Mouse (Mus musculus) embryonic fibroblast, embryonic 13.5 days (primary cell): ENCODE measurements at regions not wholly inside any gene's neighbourhood (a gene's known extent, or its start where the extent isn't known, plus 50 kb on each side); places are given as distances from the start of the nearest gene placed in this dataset.

Experiments
- H3K27ac ChIP-seq: 2 replicates; pipeline ENCODE4 v1.5.1; 2012; ENCODE audit warnings: low read length, control low read depth, inconsistent platforms; ENCODE audit not compliant: insufficient read depth
- H3K4me1 ChIP-seq: 2 replicates; pipeline ENCODE4 v1.6.1; 2011; ENCODE audit warnings: low read length; ENCODE audit not compliant: control insufficient read depth, insufficient read depth
- H3K4me3 ChIP-seq: 2 replicates; pipeline ENCODE4 v1.5.1; 2011; ENCODE audit warnings: mild to moderate bottlenecking, control low read depth, low read length; ENCODE audit not compliant: insufficient read depth
- CTCF ChIP-seq: IDR thresholded peaks from 2 replicates; pipeline ENCODE4 v1.5.1; 2011; ENCODE audit warnings: mild to moderate bottlenecking, control low read depth, low read length, moderate library complexity, borderline replicate concordance; ENCODE audit not compliant: insufficient read depth
- POLR2A ChIP-seq: IDR thresholded peaks from 2 replicates; pipeline ENCODE4 v1.6.1; 2011; ENCODE audit warnings: low read depth, mild to moderate bottlenecking, control low read depth, low read length, moderate library complexity

GRCm38 (mm10) chr11:56762467-56763120, 248.6 kb upstream of the Gria1 start:
- Histone ChIP-seq H3K27ac (no peak overlapping the region), H3K4me3 (no peak overlapping the region), H3K4me1 (no peaks in the 10 kb centered on the region)
- TF ChIP-seq CTCF (no peak), POLR2A (no peak)

- Histone ChIP-seq H3K4me1 (no peaks in the 10 kb centered on the region), H3K4me3 (no peak overlapping the region), H3K27ac (no peak overlapping the region)
- no peak for TF ChIP-seq POLR2A
- no peak for TF ChIP-seq CTCF
Observed at GRCm38 (mm10) chr11:56767424-56767823, 243.8 kb upstream of the Gria1 start.

- TF ChIP-seq POLR2A = no peak
- TF ChIP-seq CTCF = no peak
- Histone ChIP-seq H3K4me1 (no peaks in the 10 kb centered on the region), H3K27ac (no peak overlapping the region), H3K4me3 (no peak overlapping the region)
Observed at GRCm38 (mm10) chr11:56786351-56786750, 224.8 kb upstream of the Gria1 start.

- H3K27ac ChIP-seq = no peak overlapping the region
- H3K4me3 ChIP-seq = no peak overlapping the region
- H3K4me1 ChIP-seq = no peaks in the 10 kb centered on the region
- TF ChIP-seq POLR2A (no peak), CTCF (no peak)
Observed at GRCm38 (mm10) chr11:56792691-56793090, 218.5 kb upstream of the Gria1 start.

- H3K4me3 ChIP-seq = no peak overlapping the region
- H3K4me1 ChIP-seq = no peaks in the 10 kb centered on the region
- no peak for TF ChIP-seq CTCF
- TF ChIP-seq POLR2A = no peak
- H3K27ac ChIP-seq = no peak overlapping the region
Observed at GRCm38 (mm10) chr11:56807314-56807713, 203.9 kb upstream of the Gria1 start.

- no peak overlapping the region for H3K27ac ChIP-seq
- TF ChIP-seq CTCF (no peak), POLR2A (no peak)
- H3K4me1 ChIP-seq = no peaks in the 10 kb centered on the region
- H3K4me3 ChIP-seq = no peak overlapping the region
Observed at GRCm38 (mm10) chr11:56810141-56810540, 201.0 kb upstream of the Gria1 start.

GRCm38 (mm10) chr11:56812121-56812520, 199.1 kb upstream of the Gria1 start:
- TF ChIP-seq POLR2A (no peak), CTCF (no peak)

GRCm38 (mm10) chr11:56823471-56823870, 187.7 kb upstream of the Gria1 start:
- Histone ChIP-seq H3K4me3 (no peak overlapping the region), H3K4me1 (no peaks in the 10 kb centered on the region), H3K27ac (no peak overlapping the region)
- TF ChIP-seq CTCF = no peak
- no peak for TF ChIP-seq POLR2A

More at GRCm38 (mm10) chr11:56812121-56812520, 199.1 kb upstream of the Gria1 start:
- H3K4me3 ChIP-seq = no peak overlapping the region
- no peaks in the 10 kb centered on the region for H3K4me1 ChIP-seq
- H3K27ac ChIP-seq = no peak overlapping the region

- Histone ChIP-seq H3K4me1 (no peaks in the 10 kb centered on the region), H3K27ac (no peak overlapping the region), H3K4me3 (no peak overlapping the region)
- TF ChIP-seq CTCF = no peak
Observed at GRCm38 (mm10) chr11:56827499-56827898, 183.7 kb upstream of the Gria1 start.

- Histone ChIP-seq H3K4me1 (no peaks in the 10 kb centered on the region), H3K4me3 (no peak overlapping the region), H3K27ac (no peak overlapping the region)
- TF ChIP-seq CTCF (no peak), POLR2A (no peak)
Observed at GRCm38 (mm10) chr11:56862649-56863048, 148.5 kb upstream of the Gria1 start.
